Mouse (Mus musculus): ENCODE results near the gene Irgc1. TPM values are rescaled to one million over a fixed set of nuclear protein-coding genes. Genes with fewer than 3 reads are reported as not detected.

Gene Irgc1
- 0.14 TPM in 1 of 2 replicates, not detected in the other for polyA plus RNA-seq (2014; fragmentation: Nextera tagmentation; extraction: Ambion mirVana)

DNA sequence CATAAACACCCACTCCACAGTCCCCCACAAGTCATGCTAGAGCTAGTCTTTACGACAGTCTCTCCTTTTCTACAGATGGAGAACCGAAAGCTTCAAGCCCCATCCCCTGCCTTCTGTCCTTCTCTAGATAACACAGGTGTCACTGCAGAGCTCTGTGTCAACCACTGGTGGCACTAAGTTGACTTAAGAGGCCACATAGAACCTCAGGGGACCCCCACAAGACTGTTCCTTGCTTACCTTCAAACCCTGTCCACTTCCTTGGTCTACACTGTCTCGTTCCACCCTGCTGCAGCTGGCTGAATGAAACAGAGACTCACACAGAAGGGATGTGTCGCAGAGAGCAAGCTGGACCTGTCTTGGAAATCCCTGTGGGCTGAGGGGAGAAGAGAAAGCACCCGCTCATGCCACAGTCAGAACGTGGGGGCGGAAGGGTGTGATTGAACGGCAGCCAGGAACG lies at the start of gene Irgc1:
TSS of gene Irgc1 (minus strand) at position 443 of the 457 bp plus-strand sequence.
- ATAC-seq (ENCODE audit: insufficient read depth), result no peak
- TF ChIP-seq CTCF (IDR thresholded peaks at IDR 0.05; ENCODE audit: low read depth), result no peak
- no peaks in the 10 kb centered on the region for H3K27me3 ChIP-seq (ENCODE audit: insufficient read depth, low read length)
- no peaks in the 10 kb centered on the region for H3K9me3 ChIP-seq (ENCODE audit: low read depth, low read length)
- no peak within 1 kb of the TSS for H3K4me3 ChIP-seq (ENCODE audit: low read depth, low read length)
- DNase-seq, result no peak
- H3K36me3 ChIP-seq (ENCODE audit: insufficient read depth), result no peaks in the 10 kb centered on the region
- no peak within 1 kb of the TSS for H3K9ac ChIP-seq
- WGBS, result 65% methylated on average over 9 of the region's 9 CpGs
- no peak within 1 kb of the TSS for H3K27ac ChIP-seq (ENCODE audit: low read depth)
- no peaks in the 10 kb centered on the region for H3K4me1 ChIP-seq (ENCODE audit: insufficient read depth)
- no peak within 1 kb of the TSS for H3K4me2 ChIP-seq

DNA sequence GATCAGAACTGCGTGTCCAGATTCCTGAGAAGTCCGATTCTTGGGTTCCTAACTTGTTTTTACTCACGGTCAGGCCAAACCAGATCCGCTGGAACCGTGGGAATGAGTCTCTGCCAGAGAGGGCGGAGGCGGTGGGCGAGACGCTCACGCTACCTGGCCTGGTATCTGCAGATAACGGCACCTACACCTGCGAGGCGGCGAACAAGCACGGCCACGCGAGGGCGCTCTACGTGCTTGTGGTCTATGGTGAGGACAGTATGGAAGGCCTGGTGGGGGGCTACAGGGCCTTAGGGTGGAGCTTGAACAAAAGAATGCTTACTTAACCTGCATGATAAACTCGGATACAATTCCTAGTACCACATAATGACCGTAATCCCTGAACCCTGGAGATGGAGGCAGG lies 49.4 kb upstream of the Irgc1 start:
- no peak overlapping the region for H3K4me2 ChIP-seq
- no peak overlapping the region for H3K4me3 ChIP-seq (ENCODE audit: low read depth, low read length)
- H3K27ac ChIP-seq (ENCODE audit: low read depth), result no peak overlapping the region
- H3K9me3 ChIP-seq (ENCODE audit: low read depth, low read length), result peaks cover 4% of the 10 kb centered on the region; the same call in 1 of the 2 replicates
- no peak overlapping the region for H3K9ac ChIP-seq
- TF ChIP-seq CTCF (IDR thresholded peaks at IDR 0.05; ENCODE audit: low read depth), result peak; percentile 36; the same call in 1 of the 2 replicates
- H3K4me1 ChIP-seq (ENCODE audit: insufficient read depth), result peaks cover 5% of the 10 kb centered on the region; the same call in 1 of the 2 replicates
- WGBS, result 44% methylated on average over 21 of the region's 21 CpGs
- no peaks in the 10 kb centered on the region for H3K36me3 ChIP-seq (ENCODE audit: insufficient read depth)
- H3K27me3 ChIP-seq (ENCODE audit: insufficient read depth, low read length), result peaks cover 39% of the 10 kb centered on the region
- ATAC-seq (ENCODE audit: insufficient read depth), result no peak
- no peak for DNase-seq

DNA sequence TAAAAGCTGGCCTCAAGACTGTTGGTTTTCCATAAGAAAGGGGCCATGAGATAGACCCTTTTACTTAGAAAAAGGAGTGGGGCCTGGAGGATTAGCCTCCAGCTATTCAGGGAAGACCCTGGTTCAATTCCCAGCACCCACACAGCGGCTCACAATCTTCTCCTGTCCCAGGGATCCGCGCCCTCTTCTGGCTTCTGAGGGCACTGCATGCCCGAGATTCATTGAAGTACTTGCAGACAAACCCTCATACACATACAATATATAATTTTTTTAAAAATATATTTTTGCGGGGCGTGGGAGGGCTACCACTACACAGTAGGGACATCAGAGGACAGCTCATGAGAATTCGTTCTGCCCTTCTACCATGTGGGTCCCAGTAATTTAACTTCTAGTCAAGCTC lies 48.8 kb upstream of the Irgc1 start:
- Histone ChIP-seq H3K27ac (ENCODE audit: low read depth) (no peak overlapping the region), H3K9ac (no peak overlapping the region), H3K9me3 (ENCODE audit: low read depth, low read length) (peaks cover 4% of the 10 kb centered on the region; the same call in 1 of the 2 replicates), H3K36me3 (ENCODE audit: insufficient read depth) (no peaks in the 10 kb centered on the region), H3K4me1 (ENCODE audit: insufficient read depth) (peaks cover 2% of the 10 kb centered on the region; the same call in 1 of the 2 replicates), H3K4me2 (no peak overlapping the region), H3K4me3 (ENCODE audit: low read depth, low read length) (no peak overlapping the region), H3K27me3 (ENCODE audit: insufficient read depth, low read length) (peaks cover 39% of the 10 kb centered on the region)
- no peak for ATAC-seq (ENCODE audit: insufficient read depth)
- peak; percentile 55 for TF ChIP-seq CTCF (IDR thresholded peaks at IDR 0.05; ENCODE audit: low read depth)
- DNase-seq, result peak; percentile 70
- WGBS, result 30% methylated on average over 7 of the region's 7 CpGs

DNA sequence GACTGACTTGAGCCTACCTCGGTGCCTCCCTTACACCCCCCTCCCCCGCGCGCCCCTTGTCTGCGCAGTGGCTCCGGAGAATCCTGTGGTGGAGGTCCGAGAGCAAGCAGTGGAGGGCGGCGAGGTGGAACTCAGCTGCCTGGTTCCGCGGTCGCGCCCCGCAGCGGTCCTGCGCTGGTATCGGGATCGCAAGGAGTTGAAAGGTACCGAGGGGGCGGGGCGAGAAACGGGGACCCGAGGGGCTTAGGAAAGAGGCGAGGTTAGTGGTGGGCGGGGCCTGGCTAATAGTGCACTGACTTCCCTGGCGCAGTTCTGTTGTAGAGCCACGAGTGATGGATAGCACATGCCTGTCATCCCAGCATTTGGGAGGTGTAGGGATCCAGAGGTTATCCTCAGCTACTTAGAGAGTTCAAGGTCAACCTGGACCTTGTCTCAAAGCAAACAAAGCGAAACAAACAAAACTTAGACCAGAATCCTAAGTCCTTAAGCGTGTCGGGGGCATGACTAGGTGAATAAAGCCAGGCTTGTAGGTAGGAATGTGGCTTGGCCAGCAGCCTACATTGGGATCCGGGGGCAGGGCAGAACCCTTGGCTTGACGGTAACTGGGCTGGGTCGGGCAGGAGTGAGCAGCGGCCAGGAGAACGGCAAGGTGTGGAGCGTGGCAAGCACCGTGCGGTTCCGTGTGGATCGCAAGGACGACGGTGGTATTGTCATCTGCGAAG lies 47.9 kb upstream of the Irgc1 start:
- peak; percentile 42 for DNase-seq
- no peak for TF ChIP-seq CTCF (IDR thresholded peaks at IDR 0.05; ENCODE audit: low read depth)

DNA sequence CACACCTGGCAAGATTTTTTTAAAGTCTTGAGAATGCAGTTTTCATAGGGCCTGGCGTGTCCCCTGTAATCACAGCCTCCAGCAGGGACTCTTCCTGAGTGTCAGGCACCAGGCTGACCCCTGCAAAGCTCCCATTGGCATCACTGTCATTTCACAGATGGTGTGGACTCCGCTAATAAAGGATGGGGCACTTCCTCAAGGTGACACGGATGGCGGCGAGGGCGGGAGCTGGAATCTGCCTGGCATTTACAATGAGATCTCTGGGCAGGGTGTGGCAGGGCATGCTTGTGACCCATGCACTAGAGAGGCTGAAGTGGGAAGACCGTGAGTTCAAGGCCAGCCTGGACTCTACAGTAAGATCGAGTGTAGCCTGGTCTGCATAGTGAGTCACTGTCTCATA lies 36.2 kb upstream of the Irgc1 start:
- DNase-seq (no peak), ATAC-seq (ENCODE audit: insufficient read depth) (no peak)
- Histone ChIP-seq H3K36me3 (ENCODE audit: insufficient read depth) (no peaks in the 10 kb centered on the region), H3K9me3 (ENCODE audit: low read depth, low read length) (no peaks in the 10 kb centered on the region), H3K27me3 (ENCODE audit: insufficient read depth, low read length) (peaks cover 4% of the 10 kb centered on the region; the same call in 1 of the 2 replicates), H3K27ac (ENCODE audit: low read depth) (no peak overlapping the region), H3K9ac (no peak overlapping the region), H3K4me2 (no peak overlapping the region), H3K4me1 (ENCODE audit: insufficient read depth) (no peaks in the 10 kb centered on the region), H3K4me3 (ENCODE audit: low read depth, low read length) (no peak overlapping the region)
- WGBS, result 80% methylated on average over 8 of the region's 8 CpGs
- TF ChIP-seq CTCF (IDR thresholded peaks at IDR 0.05; ENCODE audit: low read depth), result no peak

More for the DNA sequence above, 47.9 kb upstream of the Irgc1 start:
- Histone ChIP-seq H3K4me2 (peak overlapping the region; percentile 61), H3K4me1 (ENCODE audit: insufficient read depth) (no peaks in the 10 kb centered on the region), H3K27ac (ENCODE audit: low read depth) (no peak overlapping the region), H3K36me3 (ENCODE audit: insufficient read depth) (no peaks in the 10 kb centered on the region), H3K27me3 (ENCODE audit: insufficient read depth, low read length) (peaks cover 39% of the 10 kb centered on the region), H3K9ac (peak overlapping the region; percentile 4; the same call in 1 of the 2 replicates), H3K4me3 (ENCODE audit: low read depth, low read length) (peak overlapping the region; percentile 35), H3K9me3 (ENCODE audit: low read depth, low read length) (peaks cover 4% of the 10 kb centered on the region; the same call in 1 of the 2 replicates)
- peak; percentile 53 for ATAC-seq (ENCODE audit: insufficient read depth)
- 9% methylated on average over 43 of the region's 43 CpGs for WGBS

DNA sequence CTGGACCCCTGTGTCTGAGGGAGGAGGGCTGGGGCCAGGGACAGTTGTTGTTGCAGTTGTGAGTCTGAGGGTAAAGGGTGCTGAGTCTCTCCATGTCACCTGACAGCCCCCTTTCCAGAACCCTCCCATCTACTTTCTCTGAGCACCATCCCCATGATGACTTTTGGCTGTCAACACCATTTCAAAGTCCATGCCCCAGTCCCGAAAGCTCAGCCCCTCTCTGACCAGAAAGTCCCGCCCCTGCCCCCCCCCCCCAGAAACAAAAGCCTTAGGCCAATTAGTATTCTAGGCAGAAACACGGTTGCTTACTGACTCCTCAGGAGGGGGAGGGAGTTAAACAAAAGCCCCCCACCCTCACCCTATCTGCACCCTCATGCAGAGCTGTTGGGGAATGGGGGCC lies 35.3 kb upstream of the Irgc1 start:
- WGBS, result 40% methylated on average over 3 of the region's 3 CpGs
- Histone ChIP-seq H3K27me3 (ENCODE audit: insufficient read depth, low read length) (peaks cover 13% of the 10 kb centered on the region), H3K27ac (ENCODE audit: low read depth) (no peak overlapping the region), H3K4me1 (ENCODE audit: insufficient read depth) (no peaks in the 10 kb centered on the region), H3K36me3 (ENCODE audit: insufficient read depth) (no peaks in the 10 kb centered on the region), H3K4me2 (no peak overlapping the region), H3K9ac (no peak overlapping the region), H3K4me3 (ENCODE audit: low read depth, low read length) (no peak overlapping the region), H3K9me3 (ENCODE audit: low read depth, low read length) (no peaks in the 10 kb centered on the region)
- DNase-seq, result no peak
- TF ChIP-seq CTCF (IDR thresholded peaks at IDR 0.05; ENCODE audit: low read depth), result no peak
- ATAC-seq (ENCODE audit: insufficient read depth), result no peak

DNA sequence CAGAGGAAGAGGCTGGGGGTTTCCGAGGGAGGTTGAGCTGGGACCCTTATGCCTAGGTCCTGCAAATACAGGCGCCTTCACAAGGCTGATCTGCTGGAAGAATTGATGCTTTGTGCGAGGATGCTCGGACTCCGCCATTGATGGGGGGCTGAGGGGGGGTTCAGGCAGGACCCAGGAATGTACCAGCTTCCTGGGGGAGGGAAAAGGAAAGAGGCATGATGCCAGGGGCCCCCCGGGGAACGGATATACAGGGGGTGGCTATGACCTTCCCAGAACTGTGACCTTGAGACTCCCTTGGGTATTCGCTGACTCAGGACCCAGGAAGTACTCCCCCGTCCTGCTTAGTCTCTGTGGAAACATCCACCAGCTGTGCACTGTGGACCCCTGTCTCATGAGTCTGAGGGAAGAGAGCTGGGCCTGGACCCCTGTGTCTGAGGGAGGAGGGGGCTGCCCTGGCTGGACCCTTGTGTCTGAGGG lies 34.6 kb upstream of the Irgc1 start:
- TF ChIP-seq CTCF (IDR thresholded peaks at IDR 0.05; ENCODE audit: low read depth), result no peak
- Histone ChIP-seq H3K36me3 (ENCODE audit: insufficient read depth) (no peaks in the 10 kb centered on the region), H3K9ac (no peak overlapping the region), H3K27ac (ENCODE audit: low read depth) (no peak overlapping the region), H3K4me2 (no peak overlapping the region), H3K4me1 (ENCODE audit: insufficient read depth) (no peaks in the 10 kb centered on the region), H3K27me3 (ENCODE audit: insufficient read depth, low read length) (peaks cover 18% of the 10 kb centered on the region), H3K4me3 (ENCODE audit: low read depth, low read length) (no peak overlapping the region), H3K9me3 (ENCODE audit: low read depth, low read length) (no peaks in the 10 kb centered on the region)
- ATAC-seq (ENCODE audit: insufficient read depth), result no peak
- DNase-seq, result no peak
- WGBS, result 43% methylated on average over 9 of the region's 9 CpGs

Measured in lung, embryonic 14.5 days (tissue).